Mouse (Mus musculus) liver, embryonic 15.5 days (tissue): ENCODE results near the gene Fnip2. TPM values are rescaled to one million over a fixed set of nuclear protein-coding genes. Genes with fewer than 3 reads are reported as not detected.

Source experiments
- ATAC-seq: fragments of 200-750 bp; cut with Nextera tagmentation; 2 replicates; pipeline ENCODE4 v1.8.0; 2017; ENCODE audit warnings: moderate number of reproducible peaks, mild to moderate bottlenecking, moderate library complexity; ENCODE audit not compliant: insufficient read depth
- H3K27ac ChIP-seq: fragments of 300-500 bp; sonication (generic); replicated peaks from 2 replicates; pipeline ENCODE4 v1.5.1; 2015; ENCODE audit warnings: mild to moderate bottlenecking, inconsistent platforms
- H3K27me3 ChIP-seq: fragments of 300-500 bp; sonication (generic); 2 replicates; pipeline ENCODE4 v1.6.1; 2015; ENCODE audit warnings: mild to moderate bottlenecking, inconsistent platforms
- H3K36me3 ChIP-seq: fragments of 300-500 bp; sonication (generic); replicated peaks from 2 replicates; pipeline ENCODE4 v1.6.1; 2015; ENCODE audit warnings: moderate library complexity, mild to moderate bottlenecking, inconsistent platforms
- H3K4me1 ChIP-seq: fragments of 300-500 bp; sonication (generic); replicated peaks from 2 replicates; pipeline ENCODE4 v1.6.1; 2015; ENCODE audit warnings: inconsistent platforms
- H3K4me2 ChIP-seq: fragments of 300-500 bp; sonication (generic); 2 replicates; pipeline ENCODE4 v1.6.1; 2015; ENCODE audit warnings: moderate library complexity, mild to moderate bottlenecking, inconsistent platforms
- H3K4me3 ChIP-seq: fragments of 300-500 bp; sonication (generic); replicated peaks from 2 replicates; pipeline ENCODE4 v1.5.1; 2015; ENCODE audit warnings: mild to moderate bottlenecking, inconsistent platforms
- H3K9ac ChIP-seq: fragments of 300-500 bp; sonication (generic); 2 replicates; pipeline ENCODE4 v1.6.1; 2015; ENCODE audit warnings: moderate library complexity, mild to moderate bottlenecking, inconsistent platforms
- H3K9me3 ChIP-seq: fragments of 300-500 bp; sonication (generic); replicated peaks from 2 replicates; pipeline ENCODE4 v1.6.1; 2016; ENCODE audit warnings: inconsistent platforms
- WGBS: fragments of 180-500 bp; shearing (Covaris S2); methylation state at CpG from one replicate; pipeline ENCODE4 v1.1.7; 2015; ENCODE audit warnings: mixed read lengths; ENCODE audit not compliant: insufficient replicate concordance; 5-methylcytosine and 5-hydroxymethylcytosine counted together
- polyA plus RNA-seq: library from polyadenylated mRNA; unstranded; fragments of >200 nt; fragmentation: Nextera tagmentation; extraction: Ambion mirVana; gene quantifications from 2 replicates; pipeline ENCODE4 v1.2.1, GENCODE M21; 2015

Fnip2 gene
- polyA plus RNA-seq, 1 experiment from 2014 or later, result 4.8 TPM

- Histone ChIP-seq H3K9me3 (no peaks in the 10 kb centered on the region), H3K9ac (no peak overlapping the region), H3K4me2 (no peak overlapping the region), H3K4me3 (no peak overlapping the region), H3K27me3 (no peaks in the 10 kb centered on the region), H3K36me3 (peaks cover 4% of the 10 kb centered on the region; the same call in 1 of the 2 replicates), H3K4me1 (peaks cover 60% of the 10 kb centered on the region), H3K27ac (no peak overlapping the region)
- 81% methylated on average over 2 of the region's 2 CpGs for WGBS
- no peak for ATAC-seq
These were observed 4.1 kb downstream of the Fnip2 start for GRCm38 (mm10) chr3:79563511-79563910.

- no peak overlapping the region for H3K4me2 ChIP-seq
These were observed 5.5 kb downstream of the Fnip2 start for GRCm38 (mm10) chr3:79561784-79562715.

GRCm38 (mm10) chr3:79560555-79560954 lies 7.0 kb downstream of the Fnip2 start:
- peaks cover 10% of the 10 kb centered on the region; the same call in 1 of the 2 replicates for H3K36me3 ChIP-seq
- WGBS, result 81% methylated on average over 6 of the region's 6 CpGs
- H3K4me1 ChIP-seq, result peaks cover 46% of the 10 kb centered on the region
- no peak overlapping the region for H3K4me3 ChIP-seq
- H3K27me3 ChIP-seq, result no peaks in the 10 kb centered on the region
- no peak for ATAC-seq
- H3K9me3 ChIP-seq, result no peaks in the 10 kb centered on the region
- H3K4me2 ChIP-seq, result no peak overlapping the region
- H3K27ac ChIP-seq, result no peak overlapping the region
- H3K9ac ChIP-seq, result no peak overlapping the region

More at GRCm38 (mm10) chr3:79561784-79562715, 5.5 kb downstream of the Fnip2 start:
- ATAC-seq, result no peak
- Histone ChIP-seq H3K36me3 (peaks cover 10% of the 10 kb centered on the region; the same call in 1 of the 2 replicates), H3K27me3 (no peaks in the 10 kb centered on the region), H3K27ac (no peak overlapping the region), H3K4me1 (peaks cover 56% of the 10 kb centered on the region), H3K9ac (no peak overlapping the region), H3K4me3 (no peak overlapping the region), H3K9me3 (no peaks in the 10 kb centered on the region)
- WGBS, result 75% methylated on average over 10 of the region's 10 CpGs

GRCm38 (mm10) chr3:79559773-79560045 lies 7.9 kb downstream of the Fnip2 start:
- Histone ChIP-seq H3K9me3 (no peaks in the 10 kb centered on the region), H3K4me3 (no peak overlapping the region), H3K27ac (no peak overlapping the region)

GRCm38 (mm10) chr3:79559021-79559772 lies 8.4 kb downstream of the Fnip2 start:
- Histone ChIP-seq H3K36me3 (peaks cover 10% of the 10 kb centered on the region; the same call in 1 of the 2 replicates), H3K9me3 (no peaks in the 10 kb centered on the region), H3K27ac (no peak overlapping the region), H3K4me1 (peaks cover 32% of the 10 kb centered on the region), H3K9ac (no peak overlapping the region), H3K4me3 (no peak overlapping the region), H3K4me2 (no peak overlapping the region), H3K27me3 (no peaks in the 10 kb centered on the region)
- no peak for ATAC-seq
- 74% methylated on average over 9 of the region's 9 CpGs for WGBS

More at GRCm38 (mm10) chr3:79559773-79560045, 7.9 kb downstream of the Fnip2 start:
- H3K36me3 ChIP-seq, result peaks cover 10% of the 10 kb centered on the region; the same call in 1 of the 2 replicates
- peaks cover 37% of the 10 kb centered on the region for H3K4me1 ChIP-seq
- no peak for ATAC-seq
- 69% methylated on average over 5 of the region's 5 CpGs for WGBS
- H3K9ac ChIP-seq, result no peak overlapping the region
- no peak overlapping the region for H3K4me2 ChIP-seq
- H3K27me3 ChIP-seq, result no peaks in the 10 kb centered on the region

- 82% methylated on average over 6 of the region's 6 CpGs for WGBS
- Histone ChIP-seq H3K9me3 (no peaks in the 10 kb centered on the region), H3K36me3 (peaks cover 15% of the 10 kb centered on the region; the same call in 1 of the 2 replicates), H3K4me3 (no peak overlapping the region), H3K27me3 (no peaks in the 10 kb centered on the region), H3K4me1 (peaks cover 15% of the 10 kb centered on the region), H3K4me2 (no peak overlapping the region), H3K27ac (no peak overlapping the region), H3K9ac (no peak overlapping the region)
- no peak for ATAC-seq
These were observed 12.5 kb downstream of the Fnip2 start for GRCm38 (mm10) chr3:79555061-79555460.

GRCm38 (mm10) chr3:79553779-79554178 lies 13.8 kb downstream of the Fnip2 start:
- peaks cover 14% of the 10 kb centered on the region; the same call in 1 of the 2 replicates for H3K4me1 ChIP-seq
- WGBS, result 84% methylated on average over 3 of the region's 3 CpGs
- H3K4me2 ChIP-seq, result no peak overlapping the region
- H3K27ac ChIP-seq, result no peak overlapping the region
- no peak overlapping the region for H3K4me3 ChIP-seq
- H3K36me3 ChIP-seq, result peaks cover 15% of the 10 kb centered on the region
- no peak overlapping the region for H3K9ac ChIP-seq
- no peak for ATAC-seq
- no peaks in the 10 kb centered on the region for H3K27me3 ChIP-seq
- no peaks in the 10 kb centered on the region for H3K9me3 ChIP-seq

- peaks cover 12% of the 10 kb centered on the region; the same call in 1 of the 2 replicates for H3K4me1 ChIP-seq
- H3K36me3 ChIP-seq, result peaks cover 9% of the 10 kb centered on the region
- 80% methylated on average over 10 of the region's 10 CpGs for WGBS
- H3K4me3 ChIP-seq, result no peak overlapping the region
- H3K9ac ChIP-seq, result no peak overlapping the region
- no peaks in the 10 kb centered on the region for H3K9me3 ChIP-seq
- H3K4me2 ChIP-seq, result no peak overlapping the region
- no peak overlapping the region for H3K27ac ChIP-seq
- ATAC-seq, result no peak
- H3K27me3 ChIP-seq, result no peaks in the 10 kb centered on the region
These were observed 15.6 kb downstream of the Fnip2 start for GRCm38 (mm10) chr3:79551826-79552552.

- Histone ChIP-seq H3K36me3 (peaks cover 20% of the 10 kb centered on the region), H3K4me2 (no peak overlapping the region), H3K9ac (no peak overlapping the region), H3K9me3 (no peaks in the 10 kb centered on the region), H3K27me3 (no peaks in the 10 kb centered on the region), H3K4me1 (peaks cover 12% of the 10 kb centered on the region; the same call in 1 of the 2 replicates), H3K4me3 (no peak overlapping the region), H3K27ac (no peak overlapping the region)
- WGBS, result 89% methylated on average over 8 of the region's 8 CpGs
- no peak for ATAC-seq
These were observed 17.7 kb downstream of the Fnip2 start for GRCm38 (mm10) chr3:79549751-79550393.

- Histone ChIP-seq H3K9ac (no peak overlapping the region), H3K4me1 (peaks cover 16% of the 10 kb centered on the region; the same call in 1 of the 2 replicates), H3K9me3 (no peaks in the 10 kb centered on the region), H3K36me3 (peaks cover 22% of the 10 kb centered on the region), H3K4me3 (no peak overlapping the region), H3K4me2 (no peak overlapping the region), H3K27ac (no peak overlapping the region), H3K27me3 (no peaks in the 10 kb centered on the region)
- no peak for ATAC-seq
- 60% methylated on average over 17 of the region's 17 CpGs for WGBS
These were observed 18.7 kb downstream of the Fnip2 start for GRCm38 (mm10) chr3:79548681-79549437.
